Mouse (Mus musculus) c-Kit-negative CD71-positive TER-119-positive erythroid progenitor cells, embryonic 14.5 days (primary cell): ENCODE measurements around the gene Ilkap.
A peak's percentile ranks its signal among the peaks of the same experiment; 100 is the strongest.

Experiments
- DNase-seq: peaks from one replicate; pipeline ENCODE4 v3.0.0-alpha.2; 2013; ENCODE audit warnings: low read depth, low spot score

The Ilkap gene

DNA sequence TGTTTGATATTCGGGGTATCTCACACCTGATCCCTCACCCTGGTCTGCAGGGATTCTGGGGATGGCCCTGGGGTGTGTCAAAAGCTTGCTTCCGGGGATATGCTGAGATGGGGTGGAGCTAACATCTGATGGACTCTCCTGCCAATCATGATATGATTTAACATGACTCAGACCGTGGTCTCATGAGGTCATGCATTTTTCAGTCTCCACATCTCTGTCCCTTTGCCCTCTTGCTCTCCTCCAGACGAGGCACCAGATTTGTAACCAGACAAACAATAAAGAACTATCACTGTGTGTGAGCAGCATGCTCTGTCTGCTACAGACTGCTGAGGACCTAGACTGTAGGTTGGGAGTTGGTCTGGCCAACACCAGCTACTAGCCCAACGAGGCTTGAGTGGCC, 36.5 kb downstream of the Ilkap start:
- no peak for DNase-seq

DNA sequence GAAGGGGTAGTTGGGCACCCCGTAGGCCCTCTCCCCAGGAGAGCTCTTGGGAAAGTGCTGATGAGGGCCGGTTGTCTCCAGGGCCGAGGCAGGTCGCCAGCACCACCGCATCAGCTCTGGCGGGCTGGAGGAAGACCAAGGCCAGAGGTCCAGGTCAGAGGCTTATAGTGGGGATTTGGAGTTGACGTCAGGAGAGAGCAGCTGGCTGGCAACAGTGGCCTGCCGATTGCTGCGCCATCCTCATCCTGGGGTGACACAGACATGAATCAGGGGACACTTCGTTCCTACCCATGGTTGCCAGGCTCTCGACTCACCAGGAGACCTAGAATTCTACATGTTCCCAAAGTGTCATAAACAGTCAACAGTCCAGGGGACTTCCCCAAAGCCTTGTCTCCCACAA, 42.5 kb downstream of the Ilkap start:
- DNase-seq: no peak

GRCm38 (mm10) chr1:91352277-91352676, 46.3 kb downstream of the Ilkap start:
- no peak for DNase-seq

DNA sequence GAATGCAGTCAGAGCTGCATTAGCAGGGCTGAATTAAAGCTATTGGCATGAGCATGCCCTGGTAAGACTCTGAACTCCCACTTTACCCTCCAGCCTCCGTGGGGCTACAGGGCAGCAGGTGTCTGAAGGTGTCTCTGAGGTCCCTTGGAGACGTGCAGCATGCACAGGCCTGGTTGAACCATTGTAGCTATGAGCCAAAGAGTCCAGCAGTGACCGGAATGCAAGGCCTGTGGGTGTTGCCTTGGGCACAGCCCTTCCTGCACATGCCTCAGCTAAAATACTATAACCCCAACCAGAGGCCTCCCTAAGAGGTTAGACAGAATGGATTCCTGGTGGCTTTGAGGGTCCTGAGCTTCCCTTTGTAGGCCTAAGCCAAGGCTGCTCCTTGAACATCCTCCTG, 47.4 kb downstream of the Ilkap start:
- DNase-seq: no peak

DNA sequence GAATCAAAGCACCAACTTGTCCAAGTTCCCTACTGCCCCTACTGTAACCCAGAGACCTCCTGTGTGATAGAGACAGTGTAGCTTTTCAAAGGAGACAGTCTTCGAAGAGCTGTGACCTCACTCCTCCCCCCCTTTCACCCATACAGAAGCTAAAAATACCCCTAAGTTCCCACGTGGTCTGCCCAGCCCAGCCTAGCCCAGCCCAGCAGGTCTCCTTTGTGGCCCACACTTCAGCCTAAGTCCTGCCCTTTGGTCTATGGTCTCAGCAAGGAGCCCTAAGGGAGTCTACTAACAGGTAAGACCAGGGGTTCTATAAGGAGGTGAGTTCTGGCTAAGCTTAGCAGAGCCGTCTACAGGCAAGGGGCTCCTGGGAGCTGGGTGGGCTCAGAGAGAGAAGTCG, 47.8 kb downstream of the Ilkap start, which contains the start of gene Klhl30:
Gene Klhl30, plus strand, starts transcription at position 176 of the 400 bp plus-strand sequence.
- no peak for DNase-seq

- DNase-seq: peak; percentile 54
These were observed 51.7 kb downstream of the Ilkap start for GRCm38 (mm10) chr1:91346892-91347291.

DNA sequence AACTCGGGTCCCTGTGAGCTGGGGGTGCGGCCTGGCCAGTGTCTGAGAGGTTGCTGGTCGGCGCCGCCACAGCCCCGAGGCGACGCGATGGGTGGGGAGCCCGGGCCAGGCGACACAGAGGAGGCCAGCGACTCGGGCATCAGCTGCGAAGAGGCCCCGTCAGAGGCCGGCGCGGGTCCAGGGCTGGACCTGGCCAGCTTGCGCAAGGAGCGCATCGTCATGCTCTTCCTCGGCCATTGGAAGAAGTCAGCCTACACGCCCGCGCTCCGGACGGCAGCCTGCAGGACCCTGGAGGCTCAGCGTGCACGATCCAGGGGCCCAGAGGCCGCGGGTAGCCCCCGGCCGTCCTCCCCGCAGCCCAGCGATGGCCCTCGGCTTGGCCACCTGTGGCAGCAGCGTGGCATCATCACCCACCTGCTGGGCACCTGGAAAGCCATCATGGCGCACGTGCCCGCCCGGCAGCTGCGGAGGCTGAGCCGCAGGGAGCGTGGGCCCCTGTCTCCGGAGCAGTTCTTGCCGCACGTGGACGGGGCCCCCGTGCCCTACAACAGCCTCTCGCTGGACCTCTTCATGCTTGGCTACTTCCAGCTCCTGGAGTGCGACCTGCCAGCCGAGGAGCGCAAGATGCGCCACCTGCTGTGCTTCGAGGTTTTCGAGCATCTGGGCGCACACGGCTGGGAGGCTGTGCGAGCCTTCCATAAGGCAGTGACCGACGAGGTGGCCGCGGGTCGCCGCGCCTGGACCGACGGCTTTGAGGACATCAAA, 53.5 kb downstream of the Ilkap start:
- no peak for DNase-seq

- DNase-seq: no peak
These were observed 54.6 kb downstream of the Ilkap start for GRCm38 (mm10) chr1:91344001-91344400.

DNA sequence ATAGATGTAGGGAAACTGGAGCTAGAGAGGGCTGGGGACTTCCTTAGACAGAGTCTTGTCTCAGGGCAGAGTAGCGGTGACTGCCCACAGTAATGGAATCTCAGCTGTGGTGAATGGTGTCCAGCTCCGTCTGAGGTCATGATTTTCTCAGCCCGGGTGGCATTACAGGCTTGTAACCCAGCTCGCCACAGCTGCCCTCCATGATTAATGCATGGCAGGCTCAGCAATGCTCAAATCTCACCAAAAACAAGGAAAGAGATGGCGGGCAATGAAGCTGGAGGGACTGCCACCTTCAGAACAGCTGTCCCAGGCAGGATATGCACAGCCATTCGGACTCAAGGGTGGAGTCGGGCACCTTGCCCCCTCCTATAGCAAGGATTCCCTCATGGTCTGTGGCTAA, 61.3 kb downstream of the Ilkap start:
- DNase-seq: no peak

DNA sequence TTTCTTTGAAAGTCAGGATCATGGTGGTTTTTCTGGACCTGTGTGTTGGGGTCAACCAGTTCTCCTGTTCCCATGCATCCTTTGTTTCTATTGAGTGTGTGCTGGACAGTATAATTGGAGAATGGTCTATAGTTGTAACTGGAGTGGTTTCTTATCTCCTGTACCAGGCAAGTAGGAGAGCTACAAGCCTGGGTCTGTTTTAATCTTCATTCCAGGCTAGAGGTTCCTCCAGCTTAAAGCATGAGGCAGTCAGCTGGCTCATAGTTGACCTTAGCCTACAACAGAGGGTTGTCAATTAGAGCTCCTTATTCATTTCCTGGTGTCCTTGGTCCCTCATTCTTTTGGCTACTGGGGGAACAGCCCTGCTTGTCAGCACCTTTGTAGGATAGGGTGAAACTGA, 65.0 kb downstream of the Ilkap start:
- DNase-seq: no peak

GRCm38 (mm10) chr1:91332102-91332501, 66.5 kb downstream of the Ilkap start:
- no peak for DNase-seq

GRCm38 (mm10) chr1:91325488-91326042, 73.0 kb downstream of the Ilkap start:
- DNase-seq: no peak

DNA sequence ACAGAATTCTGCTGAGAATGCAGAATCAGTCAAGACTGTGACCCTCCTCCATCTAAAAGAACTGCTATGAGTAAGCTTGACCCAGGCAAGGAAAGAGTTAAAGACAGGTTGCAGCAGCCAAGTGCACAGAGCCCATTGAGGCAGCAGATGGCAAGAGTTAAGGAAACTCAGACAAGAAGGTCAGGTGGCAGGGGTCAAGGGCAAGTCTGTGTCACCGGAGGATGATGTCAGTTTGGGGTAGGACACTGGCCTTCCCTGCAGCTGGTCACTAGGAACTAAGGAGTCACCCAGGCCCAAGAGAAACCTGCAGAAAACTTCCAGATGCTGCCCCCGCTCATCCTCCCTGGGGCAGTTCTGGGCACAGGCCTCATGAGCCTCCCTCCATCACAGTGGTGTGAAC, 74.0 kb downstream of the Ilkap start:
- DNase-seq: no peak
